Mouse (Mus musculus) adrenal gland (tissue): Measurements from ENCODE around the gene Irx5.

ENCODE experiments used
- intact Hi-C: fragments of 180-260 bp; cut with DNase I; formaldehyde crosslinking; loops from one replicate; pipeline ENCODE4 v1.15.1; 2025
- long read RNA-seq, 2 experiments: library from polyadenylated mRNA; unstranded; transcript quantifications; one replicate each; pipeline ENCODE4 v2.0.0; 2020; ENCODE audit warnings: borderline replicate concordance in 1 of 2; ENCODE audit not compliant: insufficient replicate concordance in 1 of 2

The Irx5 gene
- long read RNA-seq, experiment 1, result 0 reads
- long read RNA-seq, experiment 2, partial matches to known transcripts, result 0 of 2 reads
- long read RNA-seq, experiment 2, other reads (novel, unspliced or antisense), result 0 of 2 reads

DNA sequence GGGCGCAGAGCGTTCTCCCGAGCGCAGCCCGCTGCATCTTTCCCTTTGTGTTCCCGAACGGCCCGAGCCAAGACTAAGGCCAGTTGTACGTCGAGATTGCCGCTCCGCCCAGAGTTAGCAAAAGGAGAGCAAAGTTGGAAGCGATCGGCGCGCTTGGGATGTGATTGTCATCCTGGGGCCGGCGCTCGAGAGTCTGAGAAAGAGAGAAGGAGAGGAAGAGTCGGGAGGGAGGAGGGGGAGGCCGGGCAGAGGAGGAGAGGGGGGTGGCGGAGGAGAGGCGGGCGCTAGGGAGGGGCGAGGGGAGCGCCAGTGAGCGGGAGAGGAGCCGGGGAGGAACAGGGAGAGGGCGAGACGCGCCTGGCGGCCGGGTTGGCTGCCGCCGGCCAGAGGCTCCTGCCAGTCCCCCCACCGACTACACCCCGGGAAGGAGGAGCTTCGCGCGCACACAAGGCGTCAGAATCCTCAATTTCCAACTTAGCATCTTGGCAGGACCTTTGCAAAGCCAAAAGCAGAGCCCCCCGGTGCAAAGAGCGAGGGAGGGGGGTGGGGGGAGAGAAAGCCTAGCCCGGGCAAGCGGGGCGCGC, at the start of gene Irx5:
Irx5 (plus strand) TSS at position 228 of the 584 bp plus-strand sequence.
- intact Hi-C loops, result loop anchor here (10.0 kb wide), 1 partner anchor 823 kb away; no protein-coding TSS in a partner anchor

DNA sequence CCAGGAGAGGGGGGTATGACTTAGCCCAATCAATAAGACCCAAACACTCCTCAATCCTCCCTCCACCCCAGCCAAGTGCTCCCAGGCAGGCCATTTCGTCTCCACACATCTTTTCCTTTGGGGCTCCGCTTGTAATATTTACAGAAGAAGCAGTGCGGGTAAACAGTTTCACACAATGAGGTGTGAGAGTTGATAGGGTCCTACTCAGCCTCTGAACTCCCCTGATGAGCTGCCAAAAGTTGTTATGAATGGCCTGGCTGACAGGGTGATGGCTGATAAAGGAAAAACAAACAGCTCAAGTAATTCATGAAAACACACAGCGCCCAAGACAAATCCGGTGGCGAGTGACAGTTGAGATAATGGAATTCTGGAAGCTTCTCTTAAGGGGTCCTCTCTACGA, 45.2 kb upstream of the Irx5 start:
- intact Hi-C loops, result no loop called here

DNA sequence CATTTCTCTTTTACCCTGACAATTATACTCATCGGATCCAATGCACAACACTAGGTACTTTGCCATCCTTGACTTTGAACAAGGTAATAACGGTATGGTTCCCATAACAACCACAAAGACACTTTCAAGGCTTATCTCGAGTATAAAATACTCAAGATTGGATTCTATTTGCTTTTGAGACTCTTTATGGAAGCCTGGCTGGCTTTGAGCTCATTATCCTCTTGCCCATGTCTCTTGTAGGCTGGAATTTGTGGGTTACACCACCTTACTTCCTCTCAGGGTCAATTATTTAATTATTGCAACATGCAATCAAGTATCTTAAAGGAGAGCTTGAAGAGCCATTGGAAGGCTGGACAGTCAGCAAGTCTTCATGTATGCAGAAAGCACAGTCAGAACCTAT, 43.7 kb upstream of the Irx5 start:
- intact Hi-C loops, result no loop called here

- intact Hi-C loops, result no loop called here
Measured at GRCm38 (mm10) chr8:92323751-92324150, 33.7 kb upstream of the Irx5 start.

- intact Hi-C loops, result no loop called here
Measured at GRCm38 (mm10) chr8:92327176-92327575, 30.2 kb upstream of the Irx5 start.

DNA sequence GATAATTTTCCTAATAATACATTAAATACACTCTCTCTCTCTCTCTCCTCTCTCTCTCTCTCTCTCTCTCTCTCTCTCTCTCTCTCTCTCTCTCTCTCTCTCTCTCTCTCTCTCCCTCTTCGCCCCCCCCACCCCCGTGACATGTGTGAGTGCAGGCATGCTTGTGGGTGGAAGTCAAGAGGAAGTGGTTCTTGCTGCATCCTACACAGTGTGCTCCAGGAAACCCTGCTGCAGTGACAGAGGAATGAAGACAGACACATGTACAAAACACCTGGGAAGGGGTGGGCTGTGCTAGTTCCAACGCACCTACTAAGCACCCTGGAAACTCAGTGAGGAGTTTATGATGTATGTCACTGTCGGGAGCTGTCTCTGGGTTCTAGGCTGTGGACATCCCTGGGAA, 28.2 kb upstream of the Irx5 start:
- intact Hi-C loops, result no loop called here

GRCm38 (mm10) chr8:92331811-92332210, 25.6 kb upstream of the Irx5 start:
- intact Hi-C loops, result no loop called here

DNA sequence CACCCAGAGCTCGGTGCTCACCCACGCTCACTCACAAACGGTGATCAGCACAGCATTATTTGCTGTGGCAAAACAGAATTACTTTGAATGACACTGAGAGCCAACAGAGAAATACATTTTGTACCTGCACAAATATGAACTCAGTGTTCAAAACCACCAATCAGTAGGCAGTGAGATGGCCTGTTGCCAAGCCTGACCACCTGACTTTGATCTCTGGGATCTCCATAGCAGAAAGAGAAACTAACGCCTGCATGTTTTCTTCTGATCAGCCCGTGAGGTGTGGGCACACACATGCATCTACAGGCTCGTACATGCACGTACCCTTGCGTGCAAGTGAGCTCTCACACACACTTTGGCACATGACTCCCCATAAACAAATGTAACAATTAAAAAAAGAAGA, 24.0 kb upstream of the Irx5 start:
- intact Hi-C loops, result no loop called here

DNA sequence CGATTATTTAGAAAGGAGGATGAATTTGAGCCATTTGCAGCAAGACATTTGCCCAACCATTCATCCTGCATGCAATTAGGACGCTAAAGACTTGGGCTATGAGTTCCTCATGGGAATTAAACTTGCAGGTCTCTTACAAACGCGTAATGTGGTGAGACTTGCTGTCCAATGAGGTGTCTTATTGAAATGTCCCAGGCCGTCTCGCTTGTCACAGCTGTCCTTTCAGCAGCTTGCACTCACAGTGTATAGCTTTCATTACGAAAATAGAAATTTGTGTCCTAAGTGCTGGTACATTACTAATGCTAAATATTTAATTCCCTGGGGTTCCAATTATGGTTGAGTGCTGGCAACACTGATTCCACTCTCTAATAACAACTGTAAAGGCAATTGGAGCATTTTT, 22.3 kb upstream of the Irx5 start:
- intact Hi-C loops, result no loop called here

DNA sequence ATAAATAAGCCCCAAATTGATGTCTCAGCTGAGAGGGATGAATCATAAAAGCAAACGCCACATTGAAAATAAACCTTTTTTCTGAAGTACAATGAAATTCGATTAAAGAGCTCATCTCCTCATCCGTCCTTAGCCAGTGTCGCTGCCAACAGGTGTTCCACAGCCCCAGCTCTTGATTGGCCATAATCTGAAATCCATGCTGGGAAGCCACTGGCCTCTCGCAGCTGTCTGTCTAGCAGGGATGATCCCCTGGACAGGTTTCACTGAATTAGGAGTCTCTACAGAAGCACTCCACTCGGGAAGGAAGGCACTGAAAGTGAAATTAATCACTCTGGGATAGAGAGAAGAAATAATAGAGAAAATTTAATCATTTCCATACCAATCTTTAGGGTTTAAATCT, 21.4 kb upstream of the Irx5 start:
- intact Hi-C loops, result no loop called here

GRCm38 (mm10) chr8:92343544-92343943, 13.9 kb upstream of the Irx5 start:
- intact Hi-C loops, result no loop called here

DNA sequence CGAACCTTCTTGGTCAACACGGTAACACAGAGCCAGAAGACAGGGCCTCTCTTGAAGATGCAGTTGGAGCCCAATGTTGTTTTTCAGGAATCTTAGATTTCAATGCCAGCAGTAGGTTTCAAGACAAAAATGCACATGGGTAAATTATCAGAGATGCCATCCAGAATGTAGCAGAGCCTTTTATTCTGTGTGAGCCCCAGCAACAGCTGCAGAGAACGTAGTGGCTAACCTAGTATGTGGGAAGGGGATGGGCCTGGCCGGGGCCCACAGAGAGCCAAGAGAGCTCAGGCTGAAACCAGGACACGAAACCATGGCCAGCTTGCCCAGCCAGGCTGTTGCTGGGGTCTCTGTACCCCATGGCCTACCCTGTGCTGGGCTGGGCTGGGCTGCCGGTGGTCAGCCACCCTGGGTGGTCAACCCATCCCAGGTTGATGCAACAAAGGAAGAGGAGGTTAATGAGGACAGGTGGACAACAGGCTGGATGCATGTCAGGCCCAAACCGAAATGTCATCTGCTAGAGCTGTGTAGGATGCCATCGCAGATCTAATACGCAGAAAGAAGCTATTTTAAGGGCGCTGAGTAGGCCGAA, 7.4 kb upstream of the Irx5 start:
- intact Hi-C loops, result loop anchor here (10.0 kb wide), 1 partner anchor 815 kb away; no protein-coding TSS in a partner anchor

GRCm38 (mm10) chr8:92353405-92353804, 4.0 kb upstream of the Irx5 start:
- intact Hi-C loops, result loop anchor here (10.0 kb wide), 1 partner anchor 819 kb away; no protein-coding TSS in a partner anchor

GRCm38 (mm10) chr8:92354536-92355482, 2.6 kb upstream of the Irx5 start:
- intact Hi-C loops, result loop anchor here (10.0 kb wide), 1 partner anchor 820 kb away; no protein-coding TSS in a partner anchor

DNA sequence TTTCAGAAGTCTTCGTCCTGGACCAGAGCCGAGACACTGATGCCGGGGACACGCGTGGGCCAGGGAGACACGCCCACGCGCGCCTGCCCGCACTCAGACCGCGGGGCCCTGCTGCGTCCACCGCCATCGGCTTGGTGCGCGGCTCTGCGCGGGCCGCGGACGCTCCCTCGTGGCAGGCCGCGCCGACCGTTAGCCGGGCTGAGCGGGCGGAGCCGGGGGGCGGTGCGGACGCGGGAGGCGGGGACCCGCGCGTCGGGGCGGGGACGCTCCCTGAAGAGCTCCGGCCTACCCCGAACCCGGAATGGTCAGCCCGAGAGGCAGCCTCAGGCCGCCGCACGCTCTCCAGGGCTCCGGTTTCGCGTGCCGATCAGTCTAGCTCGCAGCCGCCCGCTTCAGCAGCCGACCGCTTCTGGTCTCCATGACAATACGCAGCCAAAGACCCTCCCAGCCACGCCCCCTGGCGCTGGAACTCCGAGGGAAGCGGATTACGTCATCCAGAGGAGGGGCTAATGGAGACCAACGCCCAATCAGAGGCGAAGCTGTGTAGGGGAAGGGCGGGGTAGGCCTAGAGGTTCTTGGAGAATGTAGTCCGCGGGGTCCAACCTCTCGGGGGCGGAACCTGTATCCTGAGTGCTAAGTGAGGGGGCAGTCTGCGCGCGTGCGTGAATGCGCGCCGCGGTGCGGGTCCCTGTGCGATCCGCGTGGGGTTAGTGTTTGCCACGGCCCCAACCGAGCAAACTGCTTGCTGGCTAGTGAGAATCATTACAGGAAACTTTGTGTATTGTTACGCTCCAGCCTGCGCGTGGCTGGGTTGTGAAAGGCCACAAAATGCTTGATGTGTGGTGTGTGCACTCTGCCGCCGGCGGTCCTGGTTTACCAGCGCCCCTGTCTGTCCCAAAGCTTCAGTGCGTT, 1.5 kb upstream of the Irx5 start:
- intact Hi-C loops, result loop anchor here (10.0 kb wide), 1 partner anchor 821 kb away; no protein-coding TSS in a partner anchor

DNA sequence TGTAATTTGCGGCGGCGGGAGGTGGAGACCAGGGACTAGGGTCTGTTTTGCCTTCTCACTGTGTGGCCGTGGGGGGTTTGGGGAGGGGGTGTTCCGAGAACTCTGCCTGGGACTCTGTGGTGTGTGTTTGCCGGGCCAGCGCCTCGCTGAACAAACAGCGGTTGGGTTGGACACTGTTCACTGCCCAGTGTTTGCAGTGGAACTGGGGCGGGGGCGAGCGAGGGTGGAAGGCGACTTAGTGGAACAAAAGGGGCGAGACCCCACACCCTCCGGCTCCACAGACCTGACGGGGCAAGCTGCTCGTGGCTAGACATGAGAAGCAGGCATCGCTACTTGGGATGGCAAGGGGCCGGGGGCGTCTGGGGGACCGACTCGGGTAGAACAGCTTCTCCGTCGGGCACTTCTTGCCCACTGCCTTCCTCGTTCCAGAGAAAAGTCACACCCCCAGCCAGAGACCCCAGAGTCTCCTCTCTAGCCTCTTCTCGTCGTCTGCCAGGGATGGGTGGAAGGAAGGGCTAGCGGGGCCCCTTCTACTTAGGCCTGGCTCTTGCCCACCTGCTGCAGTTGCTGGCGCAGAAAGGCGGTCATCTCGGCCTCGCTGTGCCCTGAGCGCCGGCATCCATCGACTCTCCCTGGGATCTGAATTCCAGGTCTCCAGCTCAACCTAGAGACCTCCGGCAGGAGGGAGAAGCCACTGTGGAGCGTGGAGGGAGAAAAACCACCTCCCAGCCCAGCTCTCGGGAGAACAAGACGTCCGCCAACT, 631 bp upstream of the Irx5 start:
- intact Hi-C loops, result loop anchor here (10.0 kb wide), 1 partner anchor 822 kb away; no protein-coding TSS in a partner anchor

GRCm38 (mm10) chr8:92358141-92358999, 945 bp downstream of the Irx5 start:
- intact Hi-C loops, result loop anchor here (10.0 kb wide), 1 partner anchor 824 kb away; no protein-coding TSS in a partner anchor

DNA sequence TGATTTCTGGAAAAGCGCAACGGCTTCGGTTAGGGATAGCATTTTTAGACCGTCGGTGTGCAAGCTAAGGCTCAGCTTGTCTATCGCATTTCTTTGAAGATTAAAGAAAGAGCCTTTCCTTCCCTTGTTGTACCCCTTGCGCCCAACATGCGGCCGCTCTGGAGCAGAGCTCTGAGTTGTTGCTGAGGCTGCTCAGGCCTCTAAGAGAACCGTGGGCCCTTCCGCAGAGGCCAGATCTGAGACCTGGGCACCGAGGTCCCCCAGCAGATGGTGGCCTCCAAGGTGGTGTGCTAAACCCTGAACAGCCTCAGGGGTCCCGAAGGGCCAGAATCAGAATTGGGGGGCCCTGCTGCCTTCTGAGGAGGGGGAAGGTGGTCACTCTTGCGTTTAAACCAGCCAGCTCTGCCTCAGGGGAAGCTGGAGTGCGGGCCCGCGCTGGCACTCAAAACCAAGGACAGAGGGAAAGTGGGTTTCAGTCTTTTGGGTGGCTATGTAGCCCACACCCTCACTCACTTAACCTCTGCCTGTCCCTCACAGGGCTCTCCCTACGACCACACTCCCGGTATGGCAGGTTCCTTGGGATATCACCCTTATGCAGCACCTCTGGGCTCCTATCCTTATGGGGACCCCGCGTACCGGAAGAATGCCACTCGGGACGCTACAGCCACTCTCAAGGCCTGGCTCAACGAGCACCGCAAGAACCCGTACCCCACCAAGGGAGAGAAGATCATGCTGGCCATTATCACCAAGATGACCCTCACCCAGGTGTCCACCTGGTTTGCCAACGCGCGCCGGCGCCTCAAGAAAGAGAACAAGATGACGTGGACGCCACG, 1.8 kb downstream of the Irx5 start:
- intact Hi-C loops, result loop anchor here (10.0 kb wide), 1 partner anchor 824 kb away; no protein-coding TSS in a partner anchor
